Mouse (Mus musculus) midbrain, embryonic 10.5 days (tissue): ENCODE results near the gene Sae1. TPM values are rescaled to one million over a fixed set of nuclear protein-coding genes. Genes with fewer than 3 reads are reported as not detected.

Source experiments
- DNase-seq: peaks from one replicate; pipeline ENCODE4 v3.0.0-alpha.2; 2017; ENCODE audit warnings: low spot score
- H3K27ac ChIP-seq: fragments of 300-500 bp; sonication (generic); replicated peaks from 2 replicates; pipeline ENCODE4 v1.5.1; 2016; ENCODE audit warnings: mild to moderate bottlenecking
- H3K27me3 ChIP-seq: fragments of 300-500 bp; sonication (generic); 2 replicates; pipeline ENCODE4 v1.6.1; 2016; ENCODE audit warnings: low read depth, mild to moderate bottlenecking; ENCODE audit not compliant: poor library complexity, severe bottlenecking
- H3K36me3 ChIP-seq: fragments of 300-500 bp; sonication (generic); 2 replicates; pipeline ENCODE4 v1.6.1; 2016; ENCODE audit warnings: mild to moderate bottlenecking, moderate library complexity
- H3K4me1 ChIP-seq: fragments of 300-500 bp; sonication (generic); 2 replicates; pipeline ENCODE4 v1.6.1; 2016
- H3K4me3 ChIP-seq: fragments of 300-500 bp; sonication (generic); 2 replicates; pipeline ENCODE4 v1.5.1; 2016; ENCODE audit warnings: mild to moderate bottlenecking, moderate library complexity
- H3K9me3 ChIP-seq: fragments of 300-500 bp; sonication (generic); replicated peaks from 2 replicates; pipeline ENCODE4 v1.6.1; 2016; ENCODE audit warnings: mild to moderate bottlenecking
- WGBS: fragments of 180-500 bp; shearing (Covaris S2); methylation state at CpG from one replicate; pipeline ENCODE4 v1.1.7; 2016; 5-methylcytosine and 5-hydroxymethylcytosine counted together
- polyA plus RNA-seq: library from polyadenylated mRNA; unstranded; fragments of >200 nt; fragmentation: Nextera tagmentation; extraction: Ambion mirVana; gene quantifications from 2 replicates; pipeline ENCODE4 v1.2.1, GENCODE M21; 2016

Sae1 gene
- polyA plus RNA-seq, result 447 and 477 TPM in 2 replicates

- H3K27me3 ChIP-seq, result no peaks in the 10 kb centered on the region
- peaks cover 27% of the 10 kb centered on the region for H3K4me1 ChIP-seq
- H3K27ac ChIP-seq, result peak within 1 kb of the TSS; percentile 97
- peak; percentile 98 for DNase-seq
- 1% methylated on average over 58 of the region's 58 CpGs for WGBS
- H3K4me3 ChIP-seq, result peak within 1 kb of the TSS; percentile 89
- no peaks in the 10 kb centered on the region for H3K9me3 ChIP-seq
- peaks cover 38% of the 10 kb centered on the region for H3K36me3 ChIP-seq
These were observed at the start of gene Sae1 for GRCm38 (mm10) chr7:16387160-16388041. TSS of gene Sae1 (minus strand) at chr7:16387806.

GRCm38 (mm10) chr7:16435088-16435487 is 47.5 kb upstream of the Sae1 start:
- DNase-seq, result no peak
- H3K9me3 ChIP-seq, result no peaks in the 10 kb centered on the region
- no peak overlapping the region for H3K27ac ChIP-seq
- H3K27me3 ChIP-seq, result no peaks in the 10 kb centered on the region
- H3K4me1 ChIP-seq, result no peaks in the 10 kb centered on the region
- H3K36me3 ChIP-seq, result peaks cover 71% of the 10 kb centered on the region
- 92% methylated on average over 9 of the region's 9 CpGs for WGBS
- H3K4me3 ChIP-seq, result no peak overlapping the region

- Histone ChIP-seq H3K4me3 (no peak overlapping the region), H3K4me1 (no peaks in the 10 kb centered on the region), H3K27ac (no peak overlapping the region), H3K9me3 (no peaks in the 10 kb centered on the region), H3K36me3 (peaks cover 87% of the 10 kb centered on the region), H3K27me3 (no peaks in the 10 kb centered on the region)
- WGBS, result 85% methylated on average over 3 of the region's 3 CpGs
- no peak for DNase-seq
These were observed 45.9 kb upstream of the Sae1 start for GRCm38 (mm10) chr7:16433352-16433971.

GRCm38 (mm10) chr7:16426129-16426729 is 38.6 kb upstream of the Sae1 start:
- H3K36me3 ChIP-seq, result peaks cover 100% of the 10 kb centered on the region
- 66% methylated on average over 4 of the region's 4 CpGs for WGBS
- DNase-seq, result peak; percentile 70

GRCm38 (mm10) chr7:16425721-16426120 is 38.1 kb upstream of the Sae1 start:
- no peak overlapping the region for H3K4me3 ChIP-seq
- 93% methylated on average over 10 of the region's 10 CpGs for WGBS
- peaks cover 100% of the 10 kb centered on the region for H3K36me3 ChIP-seq
- DNase-seq, result no peak
- no peak overlapping the region for H3K27ac ChIP-seq
- no peaks in the 10 kb centered on the region for H3K4me1 ChIP-seq
- H3K27me3 ChIP-seq, result no peaks in the 10 kb centered on the region
- no peaks in the 10 kb centered on the region for H3K9me3 ChIP-seq

More at GRCm38 (mm10) chr7:16426129-16426729, 38.6 kb upstream of the Sae1 start:
- Histone ChIP-seq H3K27ac (no peak overlapping the region), H3K4me1 (no peaks in the 10 kb centered on the region), H3K9me3 (no peaks in the 10 kb centered on the region), H3K27me3 (no peaks in the 10 kb centered on the region), H3K4me3 (no peak overlapping the region)

- WGBS, result 93% methylated on average over 9 of the region's 9 CpGs
- Histone ChIP-seq H3K27me3 (no peaks in the 10 kb centered on the region), H3K36me3 (peaks cover 100% of the 10 kb centered on the region), H3K4me1 (no peaks in the 10 kb centered on the region), H3K9me3 (no peaks in the 10 kb centered on the region), H3K27ac (no peak overlapping the region), H3K4me3 (no peak overlapping the region)
- DNase-seq, result no peak
These were observed 36.1 kb upstream of the Sae1 start for GRCm38 (mm10) chr7:16423731-16424130.

- Histone ChIP-seq H3K4me1 (no peaks in the 10 kb centered on the region), H3K4me3 (no peak overlapping the region), H3K27ac (no peak overlapping the region), H3K9me3 (no peaks in the 10 kb centered on the region), H3K36me3 (peaks cover 100% of the 10 kb centered on the region), H3K27me3 (no peaks in the 10 kb centered on the region)
- no peak for DNase-seq
- 94% methylated on average over 18 of the region's 18 CpGs for WGBS
These were observed 34.7 kb upstream of the Sae1 start for GRCm38 (mm10) chr7:16422222-16422856.

GRCm38 (mm10) chr7:16420493-16421118 is 33.0 kb upstream of the Sae1 start:
- no peak overlapping the region for H3K4me3 ChIP-seq
- no peak for DNase-seq
- H3K9me3 ChIP-seq, result no peaks in the 10 kb centered on the region
- 94% methylated on average over 8 of the region's 8 CpGs for WGBS
- peaks cover 100% of the 10 kb centered on the region for H3K36me3 ChIP-seq
- no peaks in the 10 kb centered on the region; the same call in 1 of the 2 replicates for H3K27me3 ChIP-seq
- H3K27ac ChIP-seq, result no peak overlapping the region
- H3K4me1 ChIP-seq, result no peaks in the 10 kb centered on the region

GRCm38 (mm10) chr7:16418713-16419112 is 31.1 kb upstream of the Sae1 start:
- H3K4me3 ChIP-seq, result no peak overlapping the region
- no peaks in the 10 kb centered on the region for H3K9me3 ChIP-seq
- no peak overlapping the region for H3K27ac ChIP-seq
- H3K27me3 ChIP-seq, result no peaks in the 10 kb centered on the region; the same call in 1 of the 2 replicates
- DNase-seq, result no peak
- H3K36me3 ChIP-seq, result peaks cover 92% of the 10 kb centered on the region
- 96% methylated on average over 5 of the region's 5 CpGs for WGBS
- H3K4me1 ChIP-seq, result peaks cover 8% of the 10 kb centered on the region

- Histone ChIP-seq H3K27ac (no peak overlapping the region), H3K4me1 (peaks cover 22% of the 10 kb centered on the region), H3K4me3 (no peak overlapping the region), H3K36me3 (peaks cover 88% of the 10 kb centered on the region), H3K27me3 (no peaks in the 10 kb centered on the region; the same call in 1 of the 2 replicates), H3K9me3 (no peaks in the 10 kb centered on the region)
- 92% methylated on average over 10 of the region's 10 CpGs for WGBS
- DNase-seq, result no peak
These were observed 29.6 kb upstream of the Sae1 start for GRCm38 (mm10) chr7:16417141-16417771.

- Histone ChIP-seq H3K27ac (no peak overlapping the region), H3K36me3 (peaks cover 88% of the 10 kb centered on the region), H3K9me3 (no peaks in the 10 kb centered on the region), H3K27me3 (no peaks in the 10 kb centered on the region; the same call in 1 of the 2 replicates), H3K4me3 (no peak overlapping the region), H3K4me1 (peaks cover 36% of the 10 kb centered on the region)
- WGBS, result 87% methylated on average over 3 of the region's 3 CpGs
- DNase-seq, result no peak
These were observed 27.8 kb upstream of the Sae1 start for GRCm38 (mm10) chr7:16415426-16415825.
